19 mouse cellular contexts compared by ENCODE assay signal in genomic region chr10:116407684-116408359, GRCm38 (mm10).
DNase-seq lines count a peak whose midpoint lies in the region; ATAC-seq and TF ChIP-seq lines count a peak whose summit lies in the region.
"Had no signal": no experiment of that assay in that cellular context is flagged by ENCODE, and none has a peak within 500 bp of the region (broad histone marks: within the 10 kb centered on the region; RNA-seq: fewer than 3 reads in every experiment).

No protein-coding gene starts in this region.

- H3K4me3 ChIP-seq in heart, embryonic 16.5 days (ENCODE audit: low read length): no peak overlapping the region
- H3K4me3 ChIP-seq in midbrain, embryonic 16.5 days (ENCODE audit: low read depth, low read length): no peak overlapping the region
- H3K4me3 ChIP-seq in midbrain, postnatal 0 days (ENCODE audit: low read depth, low read length): no peak overlapping the region
- H3K4me3 ChIP-seq: embryonic facial prominence, embryonic 13.5 days; gastrocnemius, adult 2 months had no signal

- no peaks in the 10 kb centered on the region for H3K27me3 ChIP-seq in heart, embryonic 16.5 days (ENCODE audit: control insufficient read depth, insufficient read depth, low read length)
- no peaks in the 10 kb centered on the region for H3K27me3 ChIP-seq in midbrain, embryonic 16.5 days (ENCODE audit: control insufficient read depth, insufficient read depth, low read depth, low read length)
- no peaks in the 10 kb centered on the region for H3K27me3 ChIP-seq in midbrain, postnatal 0 days (ENCODE audit: insufficient read depth, low read length)
- H3K27me3 ChIP-seq: embryonic facial prominence, embryonic 13.5 days; Patski had no signal

- TF ChIP-seq CTCF in midbrain, postnatal 0 days (IDR thresholded peaks at IDR 0.05): no peak

- no peaks in the 10 kb centered on the region for H3K9me3 ChIP-seq in heart, embryonic 16.5 days (replicated peaks; ENCODE audit: control insufficient read depth, low read length)
- H3K9me3 ChIP-seq in midbrain, embryonic 16.5 days (replicated peaks; ENCODE audit: control insufficient read depth, low read length, poor library complexity, severe bottlenecking): no peaks in the 10 kb centered on the region
- no peaks in the 10 kb centered on the region for H3K9me3 ChIP-seq in midbrain, postnatal 0 days (ENCODE audit: low read length)
- H3K9me3 ChIP-seq: embryonic facial prominence, embryonic 13.5 days had no signal

- no peak overlapping the region for H3K9ac ChIP-seq in heart, embryonic 16.5 days (ENCODE audit: low read length)
- H3K9ac ChIP-seq in midbrain, embryonic 16.5 days (ENCODE audit: low read depth, low read length): no peak overlapping the region; the same call in 1 of the 2 replicates
- no peak overlapping the region for H3K9ac ChIP-seq in midbrain, postnatal 0 days (replicated peaks; ENCODE audit: low read length, poor library complexity, severe bottlenecking)
- H3K9ac ChIP-seq: embryonic facial prominence, embryonic 13.5 days had no signal

- no peaks in the 10 kb centered on the region for H3K36me3 ChIP-seq in heart, embryonic 16.5 days (ENCODE audit: control insufficient read depth, insufficient read depth)
- no peaks in the 10 kb centered on the region for H3K36me3 ChIP-seq in midbrain, embryonic 16.5 days (ENCODE audit: control insufficient read depth, insufficient read depth, low read length)
- H3K36me3 ChIP-seq in midbrain, postnatal 0 days (ENCODE audit: insufficient read depth, low read length): no peaks in the 10 kb centered on the region
- H3K36me3 ChIP-seq: embryonic facial prominence, embryonic 13.5 days had no signal

- no peak for ATAC-seq in heart, embryonic 16.5 days (replicated peaks; ENCODE audit: extremely low read depth, insufficient read depth, low FRiP score)
- ATAC-seq in midbrain, embryonic 16.5 days: no peak
- no peak for ATAC-seq in midbrain, postnatal 0 days (ENCODE audit: low FRiP score)
- ATAC-seq: activated CD4-positive, CD25-positive, alpha-beta regulatory T cell, adult 4 months; inflammation-experienced regulatory T-cells, adult 6 months; Patski had no signal

- H3K27ac ChIP-seq in heart, embryonic 16.5 days (ENCODE audit: low read length): no peak overlapping the region
- no peak overlapping the region for H3K27ac ChIP-seq in midbrain, embryonic 16.5 days (ENCODE audit: low read length)
- H3K27ac ChIP-seq in midbrain, postnatal 0 days (ENCODE audit: low read depth, low read length): no peak overlapping the region
- H3K27ac ChIP-seq: embryonic facial prominence, embryonic 13.5 days; gastrocnemius, adult 2 months had no signal

- peak; percentile 19 for DNase-seq in cerebellum, adult 8-10 months
- no peak for DNase-seq in cerebellum, postnatal 36 days
- DNase-seq in heart, adult 11 months: no peak
- no peak for DNase-seq in midbrain, postnatal 0 days (ENCODE audit: low spot score)
- DNase-seq in spleen, postnatal 10 days (ENCODE audit: low spot score in 2 of 2): no peak
- DNase-seq in urinary bladder, postnatal 36 days (ENCODE audit: low spot score in 2 of 2): no peak
- DNase-seq: adrenal gland, postnatal 36 days; gastrocnemius, adult 2 months; heart, adult 18-20 months; kidney, adult 9 months; kidney, postnatal 36 days; lung, adult 18-20 months; retina, postnatal 1 day had no signal

- 0 out of 2 replicates have a peak overlapping the region, but pooled peaks have one; percentile 1 for H3K4me2 ChIP-seq in heart, embryonic 16.5 days (ENCODE audit: low read depth, low read length)
- peak overlapping the region; percentile 12; the same call in 1 of the 2 replicates for H3K4me2 ChIP-seq in midbrain, embryonic 16.5 days (ENCODE audit: low read length)
- H3K4me2 ChIP-seq in midbrain, postnatal 0 days (ENCODE audit: low read depth, low read length, poor library complexity, severe bottlenecking): no peak overlapping the region
- H3K4me2 ChIP-seq: embryonic facial prominence, embryonic 13.5 days had no signal

- H3K4me1 ChIP-seq in heart, embryonic 16.5 days (ENCODE audit: control insufficient read depth, insufficient read depth, low read length): peaks cover 6% of the 10 kb centered on the region; the same call in 1 of the 2 replicates
- H3K4me1 ChIP-seq in midbrain, embryonic 16.5 days (ENCODE audit: control insufficient read depth, insufficient read depth, low read length): peaks cover 4% of the 10 kb centered on the region; the same call in 1 of the 2 replicates
- no peaks in the 10 kb centered on the region for H3K4me1 ChIP-seq in midbrain, postnatal 0 days (ENCODE audit: insufficient read depth, low read length)

- WGBS in heart, embryonic 16.5 days: 43% methylated on average over 19 of the region's 19 CpGs
- WGBS in midbrain, embryonic 16.5 days: 69% methylated on average over 19 of the region's 19 CpGs
- WGBS in midbrain, postnatal 0 days: 63% methylated on average over 19 of the region's 19 CpGs
